Mouse (Mus musculus) heart, embryonic 15.5 days (tissue): ENCODE data around the gene Cdc42ep5. TPM values are rescaled to one million over a fixed set of nuclear protein-coding genes. Genes with fewer than 3 reads are reported as not detected.

Experiments
- ATAC-seq: fragments of 200-750 bp; cut with Nextera tagmentation; replicated peaks from 2 replicates; pipeline ENCODE4 v1.8.0; 2017; ENCODE audit warnings: low read depth, moderate TSS enrichment; ENCODE audit not compliant: insufficient number of reproducible peaks, insufficient read depth, low FRiP score
- H3K27ac ChIP-seq: fragments of 300-500 bp; sonication (generic); 2 replicates; pipeline ENCODE4 v1.5.1; 2015; ENCODE audit warnings: mild to moderate bottlenecking, inconsistent platforms
- H3K27me3 ChIP-seq: fragments of 300-500 bp; sonication (generic); 2 replicates; pipeline ENCODE4 v1.6.1; 2015; ENCODE audit warnings: inconsistent platforms
- H3K36me3 ChIP-seq: fragments of 300-500 bp; sonication (generic); 2 replicates; pipeline ENCODE4 v1.6.1; 2015; ENCODE audit warnings: mild to moderate bottlenecking, inconsistent platforms
- H3K4me1 ChIP-seq: fragments of 300-500 bp; sonication (generic); replicated peaks from 2 replicates; pipeline ENCODE4 v1.6.1; 2015; ENCODE audit warnings: inconsistent platforms
- H3K4me2 ChIP-seq: fragments of 300-500 bp; sonication (generic); 2 replicates; pipeline ENCODE4 v1.6.1; 2015; ENCODE audit warnings: inconsistent platforms, mild to moderate bottlenecking, moderate library complexity
- H3K4me3 ChIP-seq: fragments of 300-500 bp; sonication (generic); 2 replicates; pipeline ENCODE4 v1.5.1; 2015; ENCODE audit warnings: mild to moderate bottlenecking, inconsistent platforms
- H3K9ac ChIP-seq: fragments of 300-500 bp; sonication (generic); 2 replicates; pipeline ENCODE4 v1.6.1; 2015; ENCODE audit warnings: mild to moderate bottlenecking, inconsistent platforms
- H3K9me3 ChIP-seq: fragments of 300-500 bp; sonication (generic); replicated peaks from 2 replicates; pipeline ENCODE4 v1.6.1; 2016; ENCODE audit warnings: inconsistent platforms
- WGBS: fragments of 180-500 bp; shearing (Covaris S2); methylation state at CpG from one replicate; pipeline ENCODE4 v1.1.7; 2015; ENCODE audit warnings: mixed read lengths; 5-methylcytosine and 5-hydroxymethylcytosine counted together
- polyA plus RNA-seq: library from polyadenylated mRNA; unstranded; fragments of >200 nt; fragmentation: Nextera tagmentation; extraction: Ambion mirVana; gene quantifications from 2 replicates; pipeline ENCODE4 v1.2.1, GENCODE M21; 2015

Gene Cdc42ep5
- polyA plus RNA-seq, 1 experiment from 2014 or later, result 25.6 TPM

DNA sequence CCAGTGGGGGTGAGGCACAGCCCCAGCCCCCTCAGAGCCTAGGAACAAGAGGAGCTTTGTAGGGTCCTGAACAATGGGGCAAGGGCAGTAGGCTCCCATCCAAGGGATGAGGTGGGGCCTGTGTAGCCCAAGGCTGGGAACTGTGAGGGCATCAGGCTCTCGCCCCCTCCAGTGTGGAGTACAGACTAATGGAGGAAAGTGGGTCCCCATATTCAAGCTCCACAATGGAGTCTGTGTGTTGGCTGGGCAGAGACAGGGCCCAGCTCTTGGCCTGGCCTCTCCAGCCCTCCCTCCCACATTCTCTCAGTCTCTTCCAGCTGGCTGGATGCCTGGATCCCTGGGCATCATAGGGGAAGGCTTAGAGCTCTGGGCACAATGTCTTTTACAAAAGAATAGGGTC is 40.9 kb downstream of the Cdc42ep5 start:
- H3K9ac ChIP-seq, result no peak overlapping the region
- 67% methylated on average over 1 of the region's 1 CpGs for WGBS
- no peak overlapping the region for H3K4me2 ChIP-seq
- no peak overlapping the region for H3K4me3 ChIP-seq
- H3K4me1 ChIP-seq, result peaks cover 15% of the 10 kb centered on the region
- no peaks in the 10 kb centered on the region for H3K36me3 ChIP-seq
- H3K9me3 ChIP-seq, result no peaks in the 10 kb centered on the region
- no peak overlapping the region for H3K27ac ChIP-seq
- ATAC-seq, result no peak; the same call in 1 of the 2 replicates
- peaks cover 39% of the 10 kb centered on the region for H3K27me3 ChIP-seq

DNA sequence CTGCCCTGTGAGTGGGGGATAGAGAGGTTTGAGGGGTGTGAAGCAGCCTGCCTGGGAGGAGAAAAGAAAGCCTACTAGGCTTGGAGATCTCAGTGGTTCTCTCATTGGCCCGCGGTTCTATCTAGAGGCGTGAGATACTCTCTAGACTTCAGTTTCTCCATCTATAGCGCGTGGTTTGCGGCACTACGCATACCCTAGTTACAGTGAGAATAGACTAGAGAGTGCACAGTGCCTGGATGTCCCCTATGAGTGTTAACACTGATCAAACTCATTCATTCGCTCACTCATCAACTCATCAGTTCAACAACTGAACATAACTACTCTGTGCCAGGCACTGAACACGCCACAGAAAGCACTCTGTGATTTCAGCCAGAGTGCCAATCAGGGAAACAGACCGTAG is 41.9 kb downstream of the Cdc42ep5 start:
- H3K4me2 ChIP-seq, result no peak overlapping the region
- no peaks in the 10 kb centered on the region for H3K9me3 ChIP-seq
- H3K4me1 ChIP-seq, result peaks cover 14% of the 10 kb centered on the region
- H3K27ac ChIP-seq, result no peak overlapping the region
- H3K9ac ChIP-seq, result no peak overlapping the region
- no peak for ATAC-seq
- peaks cover 49% of the 10 kb centered on the region for H3K27me3 ChIP-seq
- H3K36me3 ChIP-seq, result no peaks in the 10 kb centered on the region
- H3K4me3 ChIP-seq, result no peak overlapping the region
- WGBS, result 77% methylated on average over 10 of the region's 10 CpGs

DNA sequence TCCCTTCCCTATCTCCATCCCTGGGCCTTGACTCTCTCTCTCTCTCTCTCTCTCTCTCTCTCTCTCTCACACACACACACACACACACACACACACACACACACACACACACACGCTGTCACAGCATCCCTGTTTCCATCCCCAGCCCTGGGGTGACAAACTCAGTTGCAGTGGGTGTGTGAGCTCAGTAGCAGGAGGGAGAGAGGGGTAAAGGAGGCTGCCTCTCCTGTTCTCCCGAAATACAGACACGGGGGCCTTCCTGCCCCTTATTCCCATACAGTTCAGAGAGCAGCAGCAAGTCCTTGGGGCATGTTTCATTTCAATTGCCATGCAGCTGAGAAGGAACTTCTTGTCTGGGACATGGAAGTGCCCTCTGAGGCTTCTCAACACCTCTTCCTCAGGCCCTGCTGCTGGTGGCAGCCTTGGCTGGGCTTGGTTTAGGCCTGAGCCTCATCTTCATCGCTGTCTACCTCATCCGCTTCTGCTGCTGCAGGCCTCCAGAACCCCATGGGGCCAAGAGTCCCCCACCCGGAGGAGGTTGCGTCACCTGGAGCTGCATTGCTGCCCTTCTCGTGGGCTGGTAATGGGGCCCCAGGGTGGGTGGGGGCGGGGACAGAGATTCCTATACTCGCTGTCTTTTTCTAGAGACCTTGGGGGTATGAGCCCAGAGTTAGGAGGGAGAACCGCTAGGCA is 42.4 kb downstream of the Cdc42ep5 start:
- H3K4me3 ChIP-seq, result no peak overlapping the region
- H3K9ac ChIP-seq, result no peak overlapping the region
- H3K9me3 ChIP-seq, result no peaks in the 10 kb centered on the region
- peaks cover 54% of the 10 kb centered on the region for H3K27me3 ChIP-seq
- ATAC-seq, result no peak
- no peak overlapping the region for H3K4me2 ChIP-seq
- no peak overlapping the region for H3K27ac ChIP-seq
- H3K36me3 ChIP-seq, result no peaks in the 10 kb centered on the region
- H3K4me1 ChIP-seq, result peaks cover 14% of the 10 kb centered on the region
- whole genome bisulfite sequencing, result 50% methylated on average over 11 of the region's 11 CpGs

DNA sequence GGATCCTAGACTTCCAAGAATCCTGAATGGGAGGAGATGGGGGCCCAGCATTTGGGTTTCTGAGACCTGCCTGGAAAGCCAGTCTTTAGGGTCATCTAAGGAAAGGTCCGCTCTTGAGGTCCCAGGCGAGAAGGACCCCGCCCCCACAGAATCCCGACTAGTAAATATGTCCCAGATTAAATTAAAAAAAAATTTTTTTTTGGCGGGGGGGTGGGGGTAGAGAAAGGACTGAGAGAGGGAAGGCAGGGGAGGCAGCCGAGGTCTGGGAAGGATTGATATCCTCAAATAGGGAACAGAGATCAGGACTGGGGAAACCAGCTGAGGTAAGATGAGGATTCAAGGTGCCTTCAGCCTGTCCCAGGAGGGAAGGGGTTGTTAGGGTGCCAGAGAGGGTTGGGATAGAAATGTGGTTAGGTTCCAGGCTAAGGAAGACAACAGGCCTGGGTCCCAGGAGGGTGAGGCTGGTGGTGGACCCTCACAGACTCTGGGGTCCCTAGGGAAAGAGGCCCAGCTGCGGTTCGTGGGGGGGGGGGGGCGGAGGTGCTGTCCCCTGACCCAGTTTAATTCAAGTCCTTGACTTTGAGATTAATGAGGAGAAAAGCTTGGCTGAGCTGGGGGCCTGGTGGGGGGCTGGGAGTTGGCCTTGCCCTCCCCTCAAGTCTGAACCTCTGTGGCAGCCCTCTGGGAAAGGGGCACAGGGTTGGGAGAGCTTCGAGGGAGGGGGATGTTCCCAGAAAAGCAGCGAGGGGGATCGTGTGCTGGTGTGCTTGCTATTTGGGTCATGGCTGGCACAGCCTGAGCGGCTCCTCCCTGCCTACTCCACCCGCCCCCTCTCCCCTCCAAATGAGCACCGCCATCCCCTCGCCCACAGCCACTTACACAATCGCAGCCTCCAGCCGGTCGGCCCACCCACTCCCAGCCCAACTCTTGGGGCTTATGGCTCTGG is 44.4 kb downstream of the Cdc42ep5 start:
- 19% methylated on average over 19 of the region's 19 CpGs for WGBS
- Histone ChIP-seq H3K4me2 (peak overlapping the region; percentile 75), H3K4me3 (peak overlapping the region; percentile 48), H3K4me1 (peaks cover 14% of the 10 kb centered on the region), H3K9me3 (no peaks in the 10 kb centered on the region), H3K27ac (no peak overlapping the region), H3K9ac (no peak overlapping the region), H3K27me3 (peaks cover 54% of the 10 kb centered on the region), H3K36me3 (no peaks in the 10 kb centered on the region)
- no peak for ATAC-seq

DNA sequence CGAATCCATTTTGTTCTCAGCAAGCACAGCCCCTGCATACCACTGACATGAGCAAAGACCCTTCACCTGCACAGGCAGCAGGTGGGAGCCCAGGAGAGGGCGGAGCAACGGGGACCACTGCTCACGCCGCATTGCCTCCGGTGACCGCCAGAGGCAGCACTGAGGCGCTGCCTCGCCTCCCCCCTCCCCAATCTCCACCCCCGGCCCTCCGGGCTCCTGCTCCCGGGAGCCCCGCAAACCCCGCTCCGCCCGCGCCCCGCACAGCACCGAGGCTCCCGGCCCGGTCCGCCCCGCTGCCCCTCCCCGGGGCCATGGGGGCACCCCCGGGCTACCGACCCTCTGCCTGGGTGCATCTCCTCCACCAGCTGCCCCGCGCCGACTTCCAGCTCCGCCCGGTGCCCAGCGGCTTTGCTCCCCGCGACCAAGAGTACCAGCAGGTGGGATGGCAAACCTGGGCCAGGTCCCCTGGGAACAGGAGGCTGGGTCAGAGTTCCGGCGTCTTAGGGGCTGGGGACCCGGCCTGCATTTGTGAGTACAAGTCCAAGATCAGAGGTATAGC is 45.2 kb downstream of the Cdc42ep5 start, which contains the start of gene Ttyh1:
Gene Ttyh1, plus strand, starts transcription at position 65 of the 559 bp plus-strand sequence.
- 2% methylated on average over 36 of the region's 37 CpGs for WGBS
- Histone ChIP-seq H3K4me2 (peak within 1 kb of the TSS; percentile 75), H3K4me3 (peak within 1 kb of the TSS; percentile 48), H3K9ac (peak within 1 kb of the TSS; percentile 41), H3K36me3 (no peaks in the 10 kb centered on the region), H3K27me3 (peaks cover 54% of the 10 kb centered on the region), H3K9me3 (no peaks in the 10 kb centered on the region), H3K4me1 (peaks cover 12% of the 10 kb centered on the region), H3K27ac (no peak within 1 kb of the TSS)
- no peak for ATAC-seq

DNA sequence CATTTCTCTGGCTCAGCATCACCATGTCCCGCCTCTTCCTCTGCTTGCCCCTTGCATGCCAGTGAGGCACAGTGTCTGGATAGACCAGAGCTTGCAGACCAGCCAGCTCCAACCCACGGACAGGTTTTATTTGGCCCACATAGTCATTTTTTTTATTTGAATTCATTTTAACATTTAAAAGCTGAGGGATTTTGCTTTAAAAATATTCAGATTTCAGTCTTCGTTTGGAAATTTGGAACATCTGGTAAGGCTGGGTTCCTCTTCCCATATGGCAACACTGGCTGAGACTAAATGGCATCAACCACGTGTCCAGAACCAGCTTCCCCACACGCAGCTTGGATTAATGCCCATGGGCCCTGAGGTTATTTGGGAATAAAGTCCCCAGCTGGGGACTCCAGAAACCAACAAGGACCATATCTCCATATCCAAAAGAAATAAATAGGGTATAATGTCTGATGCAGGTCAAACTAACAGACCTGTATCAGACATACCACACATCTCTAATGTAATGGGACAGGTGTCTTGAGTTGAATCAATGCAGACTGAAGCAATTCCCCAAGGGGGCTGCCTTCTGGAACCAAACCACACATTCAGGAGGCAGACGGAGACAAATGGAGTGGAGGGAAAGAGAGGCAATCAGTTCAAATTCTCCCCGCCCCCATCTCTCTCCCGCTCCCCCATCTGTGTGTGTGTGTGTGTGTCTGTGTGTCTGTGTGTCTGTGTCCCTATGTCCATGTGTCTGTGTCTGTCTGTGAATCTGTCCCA is 47.4 kb downstream of the Cdc42ep5 start:
- Histone ChIP-seq H3K4me1 (peaks cover 10% of the 10 kb centered on the region), H3K27ac (no peak overlapping the region), H3K9me3 (no peaks in the 10 kb centered on the region), H3K9ac (no peak overlapping the region), H3K4me2 (no peak overlapping the region), H3K27me3 (peaks cover 46% of the 10 kb centered on the region), H3K4me3 (no peak overlapping the region), H3K36me3 (no peaks in the 10 kb centered on the region)
- no peak for ATAC-seq
- WGBS, result 62% methylated on average over 8 of the region's 8 CpGs

DNA sequence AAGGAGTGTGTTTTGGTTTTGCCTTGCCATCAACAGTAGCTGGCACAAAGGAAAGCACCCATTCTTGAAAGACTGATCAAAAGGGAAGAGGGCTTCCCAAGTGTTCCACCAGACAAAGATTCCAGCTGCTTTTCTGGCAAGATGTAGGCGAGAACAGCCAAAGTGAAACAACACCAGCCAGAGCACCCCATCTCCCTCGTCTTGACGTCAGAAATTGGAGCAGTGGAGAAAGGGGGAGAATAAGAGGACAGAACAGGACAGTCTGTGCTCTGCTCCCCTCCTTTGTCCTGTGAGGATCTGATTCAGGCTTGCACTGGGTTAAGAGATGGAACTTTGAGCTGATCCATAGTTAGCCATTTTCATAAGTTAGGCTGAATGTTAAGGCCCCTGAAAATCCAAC is 52.9 kb downstream of the Cdc42ep5 start:
- H3K27ac ChIP-seq, result no peak overlapping the region
- H3K9ac ChIP-seq, result no peak overlapping the region
- ATAC-seq, result no peak
- no peaks in the 10 kb centered on the region for H3K9me3 ChIP-seq
- H3K4me3 ChIP-seq, result no peak overlapping the region
- H3K4me2 ChIP-seq, result no peak overlapping the region
- peaks cover 12% of the 10 kb centered on the region for H3K4me1 ChIP-seq
- H3K36me3 ChIP-seq, result no peaks in the 10 kb centered on the region
- 63% methylated on average over 3 of the region's 3 CpGs for WGBS
- no peaks in the 10 kb centered on the region; the same call in 1 of the 2 replicates for H3K27me3 ChIP-seq

DNA sequence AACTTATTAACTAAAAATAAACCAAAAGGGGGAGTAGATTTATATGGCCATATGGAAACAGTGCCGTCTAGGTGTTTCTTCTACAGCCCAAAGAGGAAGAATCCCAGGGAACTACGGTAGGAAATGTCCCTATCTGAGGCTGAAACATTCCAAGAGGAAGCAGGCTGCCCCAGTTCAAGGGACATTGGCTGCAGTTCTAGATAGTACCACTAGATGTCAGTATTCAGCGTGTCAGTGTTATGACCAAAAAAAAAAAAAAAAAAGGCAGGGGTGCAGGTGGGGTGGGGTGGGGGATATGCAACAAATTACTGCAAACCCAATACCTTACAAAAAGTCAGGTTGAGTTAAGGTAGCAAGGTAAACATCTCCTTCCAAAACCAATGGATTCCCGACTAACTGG is 61.2 kb downstream of the Cdc42ep5 start:
- H3K4me1 ChIP-seq, result no peaks in the 10 kb centered on the region
- no peaks in the 10 kb centered on the region for H3K9me3 ChIP-seq
- WGBS, result 14% methylated on average over 4 of the region's 4 CpGs
- no peaks in the 10 kb centered on the region for H3K27me3 ChIP-seq
- no peak overlapping the region for H3K27ac ChIP-seq
- ATAC-seq, result no peak
- H3K4me3 ChIP-seq, result no peak overlapping the region
- H3K36me3 ChIP-seq, result no peaks in the 10 kb centered on the region
- H3K9ac ChIP-seq, result no peak overlapping the region
- H3K4me2 ChIP-seq, result no peak overlapping the region

Other genes starting within 250 kb of the Cdc42ep5 start
- 0.10 and 0.16 TPM in 2 replicates for gene Lilra6, start 249.4 kb downstream of the Cdc42ep5 start, polyA plus RNA-seq
- gene Lair1, start 101.7 kb downstream of the Cdc42ep5 start, polyA plus RNA-seq, result 1.3 and 2.2 TPM in 2 replicates
- 1.2 and 1.7 TPM in 2 replicates for gene Ttyh1, start 45.5 kb downstream of the Cdc42ep5 start, polyA plus RNA-seq
- gene Leng8, start 27.8 kb downstream of the Cdc42ep5 start, polyA plus RNA-seq, result 43.7 and 65.8 TPM in 2 replicates
- 2.8 and 3.3 TPM in 2 replicates for gene Leng9, start 14.5 kb downstream of the Cdc42ep5 start, polyA plus RNA-seq
- gene Lilra5, start 72.9 kb upstream of the Cdc42ep5 start, polyA plus RNA-seq, result 0.13 and 0.25 TPM in 2 replicates
- 0.08 and 0.13 TPM in 2 replicates for gene Ncr1, start 172.9 kb upstream of the Cdc42ep5 start, polyA plus RNA-seq
- 0.18 and 0.48 TPM in 2 replicates for gene Gp6, start 232.9 kb upstream of the Cdc42ep5 start, polyA plus RNA-seq